Mouse (Mus musculus) liver, postnatal 0 days (tissue): ENCODE data around the gene Gucy2c.

Source experiments
- CTCF ChIP-seq: sonication (generic); IDR thresholded peaks from 2 replicates; pipeline ENCODE4 v1.5.1; 2016; ENCODE audit warnings: antibody characterized with exemption, low read depth
- EP300 ChIP-seq: IDR thresholded peaks from 2 replicates; pipeline ENCODE4 v1.6.1; 2016; ENCODE audit warnings: antibody characterized with exemption, low read depth, mild to moderate bottlenecking

GRCm38 (mm10) chr6:136674935-136675334 lies 106.6 kb downstream of the Gucy2c start:
- TF ChIP-seq CTCF = no peak
- no peak for TF ChIP-seq EP300
